Mouse (Mus musculus): ENCODE measurements around the gene 9430015G10Rik.

DNA sequence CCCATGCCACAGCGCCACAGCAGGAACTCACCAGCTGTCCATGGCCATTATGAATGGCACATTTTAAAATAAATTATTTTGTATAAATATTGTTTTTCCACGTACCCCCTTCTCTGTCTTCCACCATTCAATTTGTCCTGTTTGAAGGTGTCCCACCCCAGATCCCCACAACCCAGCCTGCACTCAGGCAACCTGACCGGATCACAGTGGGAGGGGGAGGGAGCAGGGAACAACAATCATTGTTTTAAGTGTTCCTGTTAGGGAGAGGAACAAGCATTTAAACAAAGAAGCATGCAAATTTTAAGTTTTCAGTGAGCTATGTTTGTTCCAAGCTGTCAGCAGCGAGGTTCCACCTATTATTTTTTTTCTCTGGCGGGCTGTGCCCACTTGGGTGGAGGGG is 23.6 kb downstream of the 9430015G10Rik start:
- no peak for TF ChIP-seq POLR2A (IDR thresholded peaks at IDR 0.05; ENCODE audit: low read depth, low read length)
- TF ChIP-seq CTCF (IDR thresholded peaks at IDR 0.05; ENCODE audit: extremely low read depth, insufficient read depth, insufficient read length, insufficient replicate concordance): no peak

Data from spleen, adult 2 months (tissue).